Mouse (Mus musculus): ENCODE measurements around the gene Uqcr10. TPM values are rescaled to one million over a fixed set of nuclear protein-coding genes. Genes with fewer than 3 reads are reported as not detected.

The Uqcr10 gene
- polyA plus RNA-seq, 2 experiments, result 756 to 868 TPM

DNA sequence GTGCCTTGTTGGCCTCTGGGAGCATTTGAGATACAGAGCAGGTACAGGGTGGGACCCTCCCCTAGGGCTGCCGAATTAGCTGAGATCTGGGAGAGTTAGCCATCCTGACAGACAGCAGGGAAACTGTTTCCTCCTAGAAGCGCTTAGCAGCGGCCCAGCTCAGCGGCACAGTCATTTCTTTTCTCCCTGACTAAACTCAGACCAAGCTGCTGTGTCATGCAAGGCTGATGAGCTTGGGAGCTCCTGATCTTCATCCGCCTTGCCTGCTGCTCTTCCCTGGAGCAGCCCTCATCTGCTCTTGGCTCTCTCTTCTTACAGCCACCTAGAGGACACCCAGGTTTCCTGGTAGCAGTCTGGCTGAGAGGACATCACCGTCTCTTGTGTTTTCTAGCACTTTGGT is 20.0 kb downstream of the Uqcr10 start:
- H3K27ac ChIP-seq (replicated peaks; ENCODE audit: low read depth, low read length), result no peak overlapping the region
- no peak for ATAC-seq (ENCODE audit: low FRiP score, low read depth)
- TF ChIP-seq POLR2A (IDR thresholded peaks at IDR 0.05; ENCODE audit: borderline replicate concordance, extremely low read depth, insufficient read depth, insufficient read length), result no peak
- no peaks in the 10 kb centered on the region for H3K27me3 ChIP-seq (ENCODE audit: control insufficient read depth, insufficient read depth, low read length)
- H3K36me3 ChIP-seq (ENCODE audit: control insufficient read depth, insufficient read depth, low read length), result peaks cover 38% of the 10 kb centered on the region
- peaks cover 8% of the 10 kb centered on the region for H3K4me1 ChIP-seq (ENCODE audit: control insufficient read depth, insufficient read depth, low read length)
- H3K9ac ChIP-seq (ENCODE audit: low read depth, low read length, severe bottlenecking), result no peak overlapping the region
- no peak overlapping the region for H3K4me3 ChIP-seq (replicated peaks; ENCODE audit: low read length)
- no peak for DNase-seq (ENCODE audit: low spot score)
- 39% methylated on average over 6 of the region's 6 CpGs for WGBS
- H3K4me2 ChIP-seq (replicated peaks; ENCODE audit: low read depth, low read length, severe bottlenecking), result no peak overlapping the region
- H3K9me3 ChIP-seq (ENCODE audit: control insufficient read depth, low read length), result no peaks in the 10 kb centered on the region

DNA sequence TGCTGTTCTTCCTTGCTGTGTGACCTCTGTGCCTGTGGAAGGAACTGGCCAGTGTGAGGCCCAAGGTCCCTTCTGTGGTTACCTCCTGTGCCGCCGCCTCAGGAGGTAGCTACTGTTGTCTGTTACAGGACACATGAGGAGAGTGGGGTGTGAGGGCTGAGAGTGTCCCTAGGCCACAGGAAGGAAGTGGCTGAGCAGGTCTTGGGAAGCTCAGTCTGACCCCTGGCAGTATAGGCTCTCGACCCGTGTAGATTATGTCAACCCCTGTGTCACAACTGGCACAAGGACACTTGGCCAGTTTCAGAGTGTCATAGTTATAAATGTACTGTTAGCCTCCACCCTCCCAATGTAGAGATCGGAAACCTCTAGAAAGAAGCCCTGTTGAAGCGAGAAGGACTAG is 20.6 kb downstream of the Uqcr10 start:
- Histone ChIP-seq H3K4me3 (replicated peaks; ENCODE audit: low read length) (no peak overlapping the region), H3K9ac (ENCODE audit: low read depth, low read length, severe bottlenecking) (no peak overlapping the region), H3K27ac (replicated peaks; ENCODE audit: low read depth, low read length) (no peak overlapping the region), H3K36me3 (ENCODE audit: control insufficient read depth, insufficient read depth, low read length) (peaks cover 38% of the 10 kb centered on the region), H3K27me3 (ENCODE audit: control insufficient read depth, insufficient read depth, low read length) (no peaks in the 10 kb centered on the region), H3K9me3 (ENCODE audit: control insufficient read depth, low read length) (no peaks in the 10 kb centered on the region), H3K4me1 (ENCODE audit: control insufficient read depth, insufficient read depth, low read length) (peaks cover 12% of the 10 kb centered on the region), H3K4me2 (replicated peaks; ENCODE audit: low read depth, low read length, severe bottlenecking) (no peak overlapping the region)
- 86% methylated on average over 6 of the region's 6 CpGs for WGBS
- DNase-seq (ENCODE audit: low spot score) (no peak), ATAC-seq (ENCODE audit: low FRiP score, low read depth) (no peak)
- no peak for TF ChIP-seq POLR2A (IDR thresholded peaks at IDR 0.05; ENCODE audit: borderline replicate concordance, extremely low read depth, insufficient read depth, insufficient read length)

DNA sequence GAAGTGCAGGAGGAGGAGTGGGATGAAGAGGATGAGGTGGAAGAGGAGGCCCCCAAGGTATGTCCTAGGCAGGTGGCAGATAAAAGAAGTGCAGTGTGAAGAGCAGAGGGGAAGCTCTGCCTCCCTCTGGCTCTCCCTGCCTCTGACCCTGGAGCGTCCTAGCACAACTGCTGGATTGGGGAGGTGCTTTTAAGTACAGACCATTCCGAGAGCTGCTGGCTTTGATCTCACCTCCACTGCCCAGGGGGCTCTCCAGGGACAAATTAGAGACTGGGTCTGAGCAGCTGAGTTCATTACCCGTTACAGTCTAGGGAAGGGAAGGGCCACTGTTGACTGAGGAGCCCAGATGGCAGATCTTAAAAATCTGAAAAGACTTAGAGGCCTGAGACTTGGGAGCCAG is 24.0 kb downstream of the Uqcr10 start:
- Histone ChIP-seq H3K4me1 (ENCODE audit: control insufficient read depth, insufficient read depth, low read length) (peaks cover 12% of the 10 kb centered on the region), H3K27me3 (ENCODE audit: control insufficient read depth, insufficient read depth, low read length) (no peaks in the 10 kb centered on the region), H3K36me3 (ENCODE audit: control insufficient read depth, insufficient read depth, low read length) (peaks cover 65% of the 10 kb centered on the region), H3K9me3 (ENCODE audit: control insufficient read depth, low read length) (no peaks in the 10 kb centered on the region), H3K27ac (replicated peaks; ENCODE audit: low read depth, low read length) (no peak overlapping the region), H3K4me3 (replicated peaks; ENCODE audit: low read length) (no peak overlapping the region), H3K9ac (ENCODE audit: low read depth, low read length, severe bottlenecking) (no peak overlapping the region), H3K4me2 (replicated peaks; ENCODE audit: low read depth, low read length, severe bottlenecking) (no peak overlapping the region)
- 7% methylated on average over 3 of the region's 3 CpGs for WGBS
- ATAC-seq (ENCODE audit: low FRiP score, low read depth) (no peak), DNase-seq (ENCODE audit: low spot score) (no peak)
- TF ChIP-seq POLR2A (IDR thresholded peaks at IDR 0.05; ENCODE audit: borderline replicate concordance, extremely low read depth, insufficient read depth, insufficient read length), result no peak

DNA sequence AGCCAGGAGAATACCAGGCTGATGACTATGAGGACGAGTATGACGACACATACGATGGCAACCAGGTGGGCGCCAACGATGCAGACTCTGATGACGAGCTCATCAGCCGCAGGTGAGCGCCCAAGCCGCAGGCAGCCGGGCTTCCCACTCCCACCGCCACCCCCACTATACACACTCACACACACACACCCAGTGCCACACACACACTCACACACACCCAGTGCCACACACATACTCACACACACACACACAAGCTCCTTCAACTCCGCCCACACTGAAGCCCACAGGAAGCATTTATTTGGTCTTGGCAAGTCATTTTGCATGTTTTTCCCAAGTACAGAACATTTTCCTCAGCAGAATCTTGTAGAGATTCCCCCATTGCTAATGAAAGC is 24.7 kb downstream of the Uqcr10 start:
- Histone ChIP-seq H3K27me3 (ENCODE audit: control insufficient read depth, insufficient read depth, low read length) (no peaks in the 10 kb centered on the region), H3K4me1 (ENCODE audit: control insufficient read depth, insufficient read depth, low read length) (peaks cover 12% of the 10 kb centered on the region), H3K27ac (replicated peaks; ENCODE audit: low read depth, low read length) (no peak overlapping the region), H3K9me3 (ENCODE audit: control insufficient read depth, low read length) (no peaks in the 10 kb centered on the region), H3K36me3 (ENCODE audit: control insufficient read depth, insufficient read depth, low read length) (peaks cover 67% of the 10 kb centered on the region), H3K4me2 (replicated peaks; ENCODE audit: low read depth, low read length, severe bottlenecking) (no peak overlapping the region), H3K9ac (ENCODE audit: low read depth, low read length, severe bottlenecking) (no peak overlapping the region), H3K4me3 (replicated peaks; ENCODE audit: low read length) (no peak overlapping the region)
- no peak for ATAC-seq (ENCODE audit: low FRiP score, low read depth)
- WGBS, result 83% methylated on average over 12 of the region's 12 CpGs
- no peak for TF ChIP-seq POLR2A (IDR thresholded peaks at IDR 0.05; ENCODE audit: borderline replicate concordance, extremely low read depth, insufficient read depth, insufficient read length)
- DNase-seq (ENCODE audit: low spot score), result no peak

DNA sequence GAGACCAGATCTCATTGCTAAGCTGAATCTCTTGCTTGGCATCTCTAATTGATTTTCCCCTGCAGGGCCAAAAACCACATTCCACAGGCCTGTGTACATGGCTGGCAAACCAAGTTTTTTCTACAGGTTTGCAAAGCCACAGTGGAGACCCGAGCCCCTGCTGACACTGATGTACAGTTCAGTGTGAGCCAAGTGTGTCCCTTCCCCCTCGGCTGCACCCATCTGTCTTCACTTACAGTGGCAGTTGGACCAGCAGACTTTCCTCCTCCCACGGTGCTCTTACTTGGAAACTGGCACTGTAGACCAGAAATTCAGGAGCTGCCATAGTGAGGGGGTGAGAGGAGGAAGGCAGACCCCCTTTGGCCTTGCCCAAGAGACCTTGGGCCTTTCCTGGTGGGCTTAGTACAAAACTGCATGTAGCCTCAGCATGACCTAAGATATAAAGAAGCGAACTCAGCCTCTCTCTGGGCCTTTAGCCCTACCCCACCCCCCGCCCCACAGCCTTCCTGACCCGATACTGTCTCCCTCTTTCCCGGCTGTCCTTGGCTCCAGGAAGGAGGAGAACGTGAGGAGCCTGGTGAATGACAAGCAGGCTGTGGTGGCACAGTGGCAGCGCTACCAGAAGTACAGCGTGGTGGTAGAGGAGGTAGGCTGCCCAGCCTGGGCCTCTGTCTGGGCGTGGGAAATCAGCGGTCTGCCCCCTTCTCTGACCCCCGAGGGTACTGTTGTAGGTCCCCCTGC is 25.3 kb downstream of the Uqcr10 start:
- 0 out of 2 replicates have a peak, but pooled peaks have one; percentile 38 for ATAC-seq (ENCODE audit: low FRiP score, low read depth)
- WGBS, result 53% methylated on average over 13 of the region's 13 CpGs

More for the DNA sequence above, 25.3 kb downstream of the Uqcr10 start:
- H3K9me3 ChIP-seq (ENCODE audit: control insufficient read depth, low read length), result no peaks in the 10 kb centered on the region
- no peak for TF ChIP-seq POLR2A (IDR thresholded peaks at IDR 0.05; ENCODE audit: borderline replicate concordance, extremely low read depth, insufficient read depth, insufficient read length)
- no peak for DNase-seq (ENCODE audit: low spot score)
- H3K4me1 ChIP-seq (ENCODE audit: control insufficient read depth, insufficient read depth, low read length), result peaks cover 12% of the 10 kb centered on the region
- no peak overlapping the region for H3K4me3 ChIP-seq (replicated peaks; ENCODE audit: low read length)
- H3K4me2 ChIP-seq (replicated peaks; ENCODE audit: low read depth, low read length, severe bottlenecking), result no peak overlapping the region
- H3K9ac ChIP-seq (ENCODE audit: low read depth, low read length, severe bottlenecking), result no peak overlapping the region
- H3K36me3 ChIP-seq (ENCODE audit: control insufficient read depth, insufficient read depth, low read length), result peaks cover 66% of the 10 kb centered on the region
- H3K27ac ChIP-seq (replicated peaks; ENCODE audit: low read depth, low read length), result no peak overlapping the region
- no peaks in the 10 kb centered on the region for H3K27me3 ChIP-seq (ENCODE audit: control insufficient read depth, insufficient read depth, low read length)
